Mouse (Mus musculus) neural tube, embryonic 14.5 days (tissue): Measurements from ENCODE around the gene Maea. TPM values are rescaled to one million over a fixed set of nuclear protein-coding genes. Genes with fewer than 3 reads are reported as not detected.

Experiments used
- ATAC-seq: fragments of 200-750 bp; cut with Nextera tagmentation; 2 replicates; pipeline ENCODE4 v1.8.0; 2017; ENCODE audit warnings: low read depth, mild to moderate bottlenecking, moderate TSS enrichment, moderate library complexity
- H3K27ac ChIP-seq: fragments of 300-500 bp; sonication (generic); 2 replicates; pipeline ENCODE4 v1.5.1; 2014; ENCODE audit warnings: low read depth, mild to moderate bottlenecking, control low read depth, low read length, moderate library complexity, mixed read lengths
- H3K27me3 ChIP-seq: fragments of 300-500 bp; sonication (generic); 2 replicates; pipeline ENCODE4 v1.6.1; 2014; ENCODE audit warnings: low read length; ENCODE audit not compliant: control insufficient read depth, insufficient read depth
- H3K36me3 ChIP-seq: fragments of 300-500 bp; sonication (generic); 2 replicates; pipeline ENCODE4 v1.6.1; 2014; ENCODE audit warnings: low read length, mixed read lengths; ENCODE audit not compliant: control insufficient read depth, insufficient read depth
- H3K4me1 ChIP-seq: fragments of 300-500 bp; sonication (generic); 2 replicates; pipeline ENCODE4 v1.6.1; 2014; ENCODE audit warnings: low read length; ENCODE audit not compliant: control insufficient read depth, insufficient read depth
- H3K4me2 ChIP-seq: fragments of 300-500 bp; sonication (generic); 2 replicates; pipeline ENCODE4 v1.6.1; 2014; ENCODE audit warnings: mild to moderate bottlenecking, low read depth, low read length, control low read depth
- H3K4me3 ChIP-seq: fragments of 300-500 bp; sonication (generic); 2 replicates; pipeline ENCODE4 v1.5.1; 2014; ENCODE audit warnings: low read depth, low read length, control low read depth, mixed read lengths
- H3K9ac ChIP-seq: fragments of 300-500 bp; sonication (generic); replicated peaks from 2 replicates; pipeline ENCODE4 v1.6.1; 2014; ENCODE audit warnings: low read depth, mild to moderate bottlenecking, control low read depth, low read length, mixed read lengths
- H3K9me3 ChIP-seq: fragments of 300-500 bp; sonication (generic); 2 replicates; pipeline ENCODE4 v1.6.1; 2016; ENCODE audit warnings: low read length; ENCODE audit not compliant: control insufficient read depth
- WGBS: fragments of 180-500 bp; shearing (Covaris S2); extraction: QIAGEN DNeasy Blood & Tissue Kit; methylation state at CpG from one replicate; pipeline ENCODE4 v1.1.7; 2014; 5-methylcytosine and 5-hydroxymethylcytosine counted together
- polyA plus RNA-seq: library from polyadenylated mRNA; unstranded; fragments of >200 nt; fragmentation: Nextera tagmentation; extraction: Ambion mirVana; gene quantifications from 2 replicates; pipeline ENCODE4 v1.2.1, GENCODE M21; 2014

Gene Maea
- polyA plus RNA-seq, 1 experiment from 2014 or later = 117 TPM

DNA sequence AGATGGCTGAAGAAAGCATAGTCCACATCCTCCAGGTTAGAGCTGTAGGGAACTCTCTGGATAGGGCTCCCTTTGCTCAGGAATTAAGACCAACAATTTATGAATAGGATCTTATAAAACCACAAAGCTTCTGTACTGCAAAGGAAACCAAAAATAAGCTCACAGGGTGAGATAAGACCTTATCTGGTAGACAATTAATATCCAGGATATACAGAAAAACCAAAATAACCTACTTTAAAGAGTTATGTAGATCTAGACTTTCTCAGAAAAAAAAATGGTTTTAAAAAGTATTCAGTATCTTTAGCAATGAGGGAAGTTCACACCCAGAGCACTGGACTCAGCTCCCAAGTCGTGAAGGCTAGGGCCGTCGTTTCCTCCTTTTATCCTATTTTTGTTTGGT, 85.0 kb downstream of the Maea start:
- H3K4me3 ChIP-seq = no peak overlapping the region
- WGBS = 71% methylated on average over 3 of the region's 3 CpGs
- ATAC-seq = no peak

More for the DNA sequence above, 85.0 kb downstream of the Maea start:
- H3K9me3 ChIP-seq = no peaks in the 10 kb centered on the region
- H3K9ac ChIP-seq = no peak overlapping the region
- no peak overlapping the region for H3K4me2 ChIP-seq
- H3K27ac ChIP-seq = no peak overlapping the region
- no peaks in the 10 kb centered on the region for H3K4me1 ChIP-seq
- H3K27me3 ChIP-seq = no peaks in the 10 kb centered on the region
- H3K36me3 ChIP-seq = no peaks in the 10 kb centered on the region

Other genes starting within 250 kb of the Maea start
- gene Slc5a1, start 231.3 kb upstream of the Maea start, polyA plus RNA-seq = 0.10 TPM in 1 of 2 replicates, not detected in the other
- gene Spon2, start 117.1 kb upstream of the Maea start, polyA plus RNA-seq = 0.54 and 3.0 TPM in 2 replicates
- 513 and 549 TPM in 2 replicates for gene Ctbp1, start 60.5 kb upstream of the Maea start, polyA plus RNA-seq
- gene Uvssa, start 43.0 kb downstream of the Maea start, polyA plus RNA-seq = 8.7 and 9.0 TPM in 2 replicates
- gene Nkx1-1, start 98.5 kb downstream of the Maea start, polyA plus RNA-seq = 0.44 and 0.74 TPM in 2 replicates